Mouse (Mus musculus) thymus, adult 2 months (tissue): ENCODE data around the gene Nasp.
A peak's percentile ranks its signal among the peaks of the same experiment; 100 is the strongest.

Source experiments
- CTCF ChIP-seq: fragments of 200-500 bp; IDR thresholded peaks from 2 replicates; pipeline ENCODE4 v1.5.1; 2012; ENCODE audit warnings: mild to moderate bottlenecking, control low read depth, low read length, moderate library complexity, borderline replicate concordance; ENCODE audit not compliant: control insufficient read depth, poor library complexity, insufficient read depth; ENCODE audit errors: extremely low read depth
- POLR2A ChIP-seq: fragments of 200-500 bp; IDR thresholded peaks from 2 replicates; pipeline ENCODE4 v1.6.1; 2012; ENCODE audit warnings: mild to moderate bottlenecking, low read length, control low read depth, moderate library complexity; ENCODE audit not compliant: control insufficient read depth, poor library complexity, insufficient read depth; ENCODE audit errors: extremely low read depth

DNA sequence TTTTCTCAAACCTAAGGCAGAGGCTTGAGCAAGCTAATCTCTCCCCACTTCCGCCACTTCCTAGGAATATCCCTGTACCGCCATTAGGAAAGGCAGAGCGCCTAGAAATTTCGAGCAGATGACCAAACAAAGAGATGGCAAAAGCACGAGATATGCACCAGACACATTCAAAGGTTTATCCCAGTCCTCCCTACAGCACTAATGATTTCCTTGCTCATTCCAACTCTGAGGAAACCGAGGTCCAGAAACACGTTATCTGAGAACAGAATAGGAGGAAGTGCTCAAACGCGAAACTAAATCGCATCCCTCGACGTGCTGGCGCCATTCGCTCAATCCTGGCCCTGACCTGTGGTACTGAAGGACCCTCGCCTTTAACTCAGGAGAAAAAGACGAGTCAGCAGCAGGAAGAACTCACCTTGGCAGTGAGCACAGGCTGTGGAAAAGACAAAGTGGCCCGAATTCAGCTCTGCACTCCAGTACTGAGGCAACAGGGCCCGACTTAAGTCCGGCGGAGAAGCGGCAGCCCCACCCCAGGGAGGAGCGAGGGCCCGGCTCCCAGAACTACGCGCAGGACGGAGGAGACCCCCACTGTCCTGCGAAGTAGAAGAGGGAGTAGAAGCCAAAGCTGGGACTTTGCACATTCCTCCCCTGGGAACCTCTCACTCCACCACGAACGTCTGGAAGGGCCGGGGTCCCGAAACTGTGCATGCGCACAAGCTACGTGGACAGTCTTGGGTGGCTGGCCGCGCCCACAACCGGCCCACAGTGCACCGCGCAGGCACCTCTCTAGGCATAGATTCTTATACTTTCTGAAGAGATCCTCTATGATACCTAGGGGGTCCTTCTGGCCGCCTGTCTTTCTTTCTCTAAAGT is 23.4 kb upstream of the Nasp start, which contains the start of gene Akr1a1:
- no peak for TF ChIP-seq CTCF
- TF ChIP-seq POLR2A, result peak; percentile 68; the same call in 1 of the 2 replicates
